Mouse (Mus musculus): Measurements from ENCODE around the gene Fancm.
"Not testable (repeated sequence)": the region's sequence is repeated elsewhere in the genome, so short reads cannot be mapped to it uniquely, and the experiment has no call there.

DNA sequence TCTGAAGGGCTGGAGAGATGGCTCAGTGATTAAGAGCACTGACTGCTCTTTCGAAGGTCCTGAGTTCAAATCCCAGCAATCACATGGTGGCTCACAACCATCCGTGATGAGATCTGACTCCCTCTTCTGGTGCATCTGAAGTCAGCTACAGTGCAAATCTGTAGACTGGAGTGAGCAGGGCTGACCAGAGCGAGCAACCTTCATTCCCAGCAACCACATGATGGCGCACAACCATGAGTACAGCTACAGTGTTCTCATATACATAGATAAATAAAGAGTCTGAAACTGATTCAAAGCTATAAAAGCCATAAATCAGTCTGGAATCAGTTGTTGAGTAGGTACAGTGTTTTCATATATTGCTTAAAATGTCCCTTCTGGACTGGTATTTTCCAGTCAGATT, 60.7 kb downstream of the Fancm start:
- TF ChIP-seq CTCF, EP300 (IDR thresholded peaks at IDR 0.05; ENCODE audit: low read depth): not testable (repeated sequence)

Data from liver, postnatal 0 days (tissue).